Mouse (Mus musculus) ovary, postnatal 10 days (tissue): ENCODE results near the gene Zfp966.
"Not testable (repeated sequence)": the region's sequence is repeated elsewhere in the genome, so short reads cannot be mapped to it uniquely, and the experiment has no call there.

Experiments
- DNase-seq: peaks from one replicate; pipeline ENCODE4 v3.0.0; 2022; ENCODE audit warnings: low spot score

The Zfp966 gene

GRCm38 (mm10) chr2:175931000-175931399 lies at the start of gene Zfp966:
TSS of gene Zfp966 (minus strand) at chr2:175931100.
- DNase-seq = not testable (repeated sequence)

GRCm38 (mm10) chr2:175965031-175965430 lies 34.1 kb upstream of the Zfp966 start, which contains the start of gene Gm2026:
TSS of gene Gm2026 (plus strand) at chr2:175965331.
- not testable (repeated sequence) for DNase-seq

- DNase-seq = not testable (repeated sequence)
These were observed 61.9 kb downstream of the Zfp966 start, which contains the start of gene Gm6710 for GRCm38 (mm10) chr2:175869024-175869423. TSS of gene Gm6710 (plus strand) at chr2:175869219.
